7 mouse cellular contexts compared by ENCODE assay signal in the genomic region with DNA sequence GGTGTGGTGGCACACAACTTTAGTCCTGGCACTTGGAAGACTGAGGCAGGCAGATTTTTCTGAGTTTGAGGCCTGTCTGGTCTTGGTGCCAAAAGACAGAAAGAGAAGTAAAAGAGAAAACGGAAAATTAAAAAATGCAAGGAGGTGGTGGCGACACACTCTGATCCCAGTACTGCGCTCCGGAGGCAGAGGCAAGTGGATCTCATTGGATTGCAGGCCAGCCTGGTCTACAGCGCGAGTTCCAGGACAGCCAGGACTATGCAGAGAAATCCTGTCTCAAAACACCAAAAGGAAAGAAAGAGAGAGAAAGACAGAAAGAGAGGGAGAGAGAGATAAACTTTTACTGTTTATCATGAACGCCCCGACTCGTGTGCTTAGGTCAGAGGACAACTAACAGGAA. TPM values are rescaled to one million over a fixed set of nuclear protein-coding genes. Genes with fewer than 3 reads are reported as not detected.
A peak's percentile ranks its signal among the peaks of the same experiment; 100 is the strongest.
DNase-seq lines count a peak whose midpoint lies in the region; ATAC-seq and TF ChIP-seq lines count a peak whose summit lies in the region.

No protein-coding gene starts in this region.

- H3K4me3 ChIP-seq in megakaryocyte, embryonic 14.5 days (replicated peaks), result peak overlapping the region; percentile 97
- peak overlapping the region; percentile 90 for H3K4me3 ChIP-seq in erythroblast, embryonic 14.5 days (replicated peaks)
- H3K4me3 ChIP-seq in limb, embryonic 12.5 days (replicated peaks), result peak overlapping the region; percentile 98
- peak overlapping the region; percentile 87 for H3K4me3 ChIP-seq in small intestine, adult 2 months (ENCODE audit: low read depth, low read length)

- H3K27ac ChIP-seq in limb, embryonic 12.5 days, result peak overlapping the region; percentile 8; the same call in 1 of the 2 replicates
- H3K27ac ChIP-seq in small intestine, adult 2 months (ENCODE audit: insufficient read depth, low read depth, low read length), result peak overlapping the region; percentile 52

- peak overlapping the region; percentile 90 for H3K9ac ChIP-seq in limb, embryonic 12.5 days (replicated peaks)

- ATAC-seq in megakaryocyte, adult 5-6 weeks (ENCODE audit: poor library complexity, severe bottlenecking), result no peak; the same call in 1 of the 2 replicates
- ATAC-seq in limb, embryonic 12.5 days (ENCODE audit: insufficient number of reproducible peaks, insufficient read depth, low FRiP score, low TSS enrichment, low read depth), result 0 out of 2 replicates have a peak, but pooled peaks have one; percentile 24

- peak overlapping the region; percentile 91 for H3K4me2 ChIP-seq in limb, embryonic 12.5 days

- TF ChIP-seq POLR2A in small intestine, adult 2 months (IDR thresholded peaks at IDR 0.05; ENCODE audit: low read depth, low read length), result no peak

- WGBS in limb, embryonic 12.5 days, result 61% methylated on average over 9 of the region's 9 CpGs
- WGBS in small intestine, adult 2 months, result 11% methylated on average over 9 of the region's 9 CpGs

- DNase-seq in Muller cell, postnatal 12 days (ENCODE audit: inconsistent ontology term), result no peak
- no peak for DNase-seq in spleen, adult 12 weeks (ENCODE audit: low spot score)

- TF ChIP-seq CTCF in small intestine, adult 2 months (IDR thresholded peaks at IDR 0.05; ENCODE audit: extremely low read depth, insufficient read length, insufficient replicate concordance, low read depth, low read length), result no peak

- H3K9me3 ChIP-seq in megakaryocyte, embryonic 14.5 days, result no peaks in the 10 kb centered on the region
- H3K9me3 ChIP-seq in erythroblast, embryonic 14.5 days (ENCODE audit: control insufficient read depth, low read length), result no peaks in the 10 kb centered on the region
- no peaks in the 10 kb centered on the region for H3K9me3 ChIP-seq in limb, embryonic 12.5 days

- H3K27me3 ChIP-seq in megakaryocyte, embryonic 14.5 days (replicated peaks), result no peaks in the 10 kb centered on the region
- H3K27me3 ChIP-seq in erythroblast, embryonic 14.5 days (ENCODE audit: control insufficient read depth), result no peaks in the 10 kb centered on the region
- H3K27me3 ChIP-seq in limb, embryonic 12.5 days, result no peaks in the 10 kb centered on the region
- H3K27me3 ChIP-seq in small intestine, adult 2 months (ENCODE audit: control insufficient read depth, insufficient read depth, low read length), result no peaks in the 10 kb centered on the region

- peaks cover 37% of the 10 kb centered on the region for H3K36me3 ChIP-seq in megakaryocyte, embryonic 14.5 days (replicated peaks; ENCODE audit: low read length)
- peaks cover 36% of the 10 kb centered on the region for H3K36me3 ChIP-seq in erythroblast, embryonic 14.5 days (ENCODE audit: control insufficient read depth)
- H3K36me3 ChIP-seq in limb, embryonic 12.5 days, result peaks cover 34% of the 10 kb centered on the region
- peaks cover 21% of the 10 kb centered on the region for H3K36me3 ChIP-seq in small intestine, adult 2 months (ENCODE audit: control insufficient read depth, insufficient read depth, low read length)

- H3K4me1 ChIP-seq in megakaryocyte, embryonic 14.5 days, result peaks cover 60% of the 10 kb centered on the region
- peaks cover 45% of the 10 kb centered on the region for H3K4me1 ChIP-seq in erythroblast, embryonic 14.5 days (ENCODE audit: control insufficient read depth)
- H3K4me1 ChIP-seq in limb, embryonic 12.5 days (replicated peaks), result peaks cover 8% of the 10 kb centered on the region
- H3K4me1 ChIP-seq in small intestine, adult 2 months (ENCODE audit: control insufficient read depth, insufficient read depth, insufficient read length, low read length), result peaks cover 11% of the 10 kb centered on the region; the same call in 1 of the 2 replicates

RNA-seq across cellular contexts. Expression of a gene that starts 0.5 kb away (rescaled TPM):
- 125 and 325 TPM in 2 replicates for polyA plus RNA-seq in megakaryocyte, embryonic 14.5 days (2012; ENCODE audit: insufficient read depth, low replicate concordance)
- total RNA-seq in megakaryocyte, adult 5-6 weeks (2015), result 63.2 and 66.8 TPM in 2 replicates
- 149 and 168 TPM in 2 replicates for total RNA-seq in megakaryocyte, adult 5-6 weeks (2017)
- 19.4 and 19.7 TPM in 2 replicates for polyA plus RNA-seq in erythroblast, embryonic 14.5 days (2012)
- 184 and 185 TPM in 2 replicates for polyA plus RNA-seq in limb, embryonic 12.5 days (2016; fragmentation: Nextera tagmentation; extraction: Ambion mirVana)
- 34.7 and 95.9 TPM in 2 replicates for polyA plus RNA-seq in small intestine, adult 2 months (2012; rRNA removed)

RNA-seq across cellular contexts. Expression of a gene that starts 9.9 kb away (rescaled TPM):
- polyA plus RNA-seq in megakaryocyte, embryonic 14.5 days (2012; ENCODE audit: insufficient read depth, low replicate concordance), result 6.2 and 84.6 TPM in 2 replicates
- 39.9 and 41.9 TPM in 2 replicates for total RNA-seq in megakaryocyte, adult 5-6 weeks (2015)
- total RNA-seq in megakaryocyte, adult 5-6 weeks (2017), result 58.1 and 75.6 TPM in 2 replicates
- 3.7 and 3.8 TPM in 2 replicates for polyA plus RNA-seq in erythroblast, embryonic 14.5 days (2012)
- polyA plus RNA-seq in limb, embryonic 12.5 days (2016; fragmentation: Nextera tagmentation; extraction: Ambion mirVana), result 64.0 and 66.0 TPM in 2 replicates
- 14.0 and 19.2 TPM in 2 replicates for polyA plus RNA-seq in small intestine, adult 2 months (2012; rRNA removed)

RNA-seq across cellular contexts. Expression of a gene that starts 12.7 kb away (rescaled TPM):
- polyA plus RNA-seq in megakaryocyte, embryonic 14.5 days (2012; ENCODE audit: insufficient read depth, low replicate concordance), result 1.5 TPM in 1 of 2 replicates, not detected in the other
- total RNA-seq in megakaryocyte, adult 5-6 weeks (2015), result 29.0 and 50.8 TPM in 2 replicates
- total RNA-seq in megakaryocyte, adult 5-6 weeks (2017), result 5.2 and 7.5 TPM in 2 replicates
- 0.01 and 0.03 TPM in 2 replicates for polyA plus RNA-seq in erythroblast, embryonic 14.5 days (2012)
- polyA plus RNA-seq in limb, embryonic 12.5 days (2016; fragmentation: Nextera tagmentation; extraction: Ambion mirVana), result 82.5 and 112 TPM in 2 replicates
- polyA plus RNA-seq in small intestine, adult 2 months (2012; rRNA removed), result 0.22 and 0.55 TPM in 2 replicates

RNA-seq across cellular contexts. Expression of a gene that starts 12.9 kb away (rescaled TPM):
- polyA plus RNA-seq in megakaryocyte, embryonic 14.5 days (2012; ENCODE audit: insufficient read depth, low replicate concordance), result not detected in 2 replicates
- total RNA-seq in megakaryocyte, adult 5-6 weeks (2015), result not detected in 2 replicates
- total RNA-seq in megakaryocyte, adult 5-6 weeks (2017), result not detected in 2 replicates
- polyA plus RNA-seq in erythroblast, embryonic 14.5 days (2012), result not detected in 2 replicates
- not detected in 2 replicates for polyA plus RNA-seq in limb, embryonic 12.5 days (2016; fragmentation: Nextera tagmentation; extraction: Ambion mirVana)
- polyA plus RNA-seq in small intestine, adult 2 months (2012; rRNA removed), result not detected in 2 replicates

RNA-seq across cellular contexts. Expression of a gene that starts 17.8 kb away (rescaled TPM):
- polyA plus RNA-seq in megakaryocyte, embryonic 14.5 days (2012; ENCODE audit: insufficient read depth, low replicate concordance), result 10.2 and 72.7 TPM in 2 replicates
- 43.9 and 64.0 TPM in 2 replicates for total RNA-seq in megakaryocyte, adult 5-6 weeks (2015)
- total RNA-seq in megakaryocyte, adult 5-6 weeks (2017), result 61.2 and 66.3 TPM in 2 replicates
- polyA plus RNA-seq in erythroblast, embryonic 14.5 days (2012), result 6.6 and 7.7 TPM in 2 replicates
- polyA plus RNA-seq in limb, embryonic 12.5 days (2016; fragmentation: Nextera tagmentation; extraction: Ambion mirVana), result 112 and 114 TPM in 2 replicates
- 9.5 and 11.4 TPM in 2 replicates for polyA plus RNA-seq in small intestine, adult 2 months (2012; rRNA removed)

Comparison
In these comparisons a context has a peak if more than half of its experiments do, and no peak if none do; other contexts are left out.
1. RNA of a gene that starts 12.7 kb away (polyA plus RNA-seq): 82.5 to 112 TPM in limb, embryonic 12.5 days; 1.5 TPM in megakaryocyte, embryonic 14.5 days, 0.22 to 0.55 TPM in small intestine, adult 2 months and 0.01 to 0.03 TPM in erythroblast, embryonic 14.5 days; every median in the first group is over 10 times any median in the second.
2. Peak in every context shown above with its lines, with median percentiles within 50 percentile points of each other: H3K4me3 ChIP-seq.